Mouse (Mus musculus) layer of hippocampus, postnatal 10 days (tissue): ENCODE measurements around the gene Acvr1. TPM values are rescaled to one million over a fixed set of nuclear protein-coding genes. Genes with fewer than 3 reads are reported as not detected.
A peak's percentile ranks its signal among the peaks of the same experiment; 100 is the strongest.

Experiments
- DNase-seq, 2 experiments: peaks; one replicate each; pipeline ENCODE4 v3.0.0; 2021; ENCODE audit warnings: low spot score in 2 of 2
- total RNA-seq, 2 experiments: library from RNA; stranded (reverse); gene quantifications; 2 replicates each; pipeline ENCODE4 v1.2.3; 2021

Gene Acvr1
- total RNA-seq, 2 experiments from 2014 or later = 50.1 to 52.9 TPM

DNA sequence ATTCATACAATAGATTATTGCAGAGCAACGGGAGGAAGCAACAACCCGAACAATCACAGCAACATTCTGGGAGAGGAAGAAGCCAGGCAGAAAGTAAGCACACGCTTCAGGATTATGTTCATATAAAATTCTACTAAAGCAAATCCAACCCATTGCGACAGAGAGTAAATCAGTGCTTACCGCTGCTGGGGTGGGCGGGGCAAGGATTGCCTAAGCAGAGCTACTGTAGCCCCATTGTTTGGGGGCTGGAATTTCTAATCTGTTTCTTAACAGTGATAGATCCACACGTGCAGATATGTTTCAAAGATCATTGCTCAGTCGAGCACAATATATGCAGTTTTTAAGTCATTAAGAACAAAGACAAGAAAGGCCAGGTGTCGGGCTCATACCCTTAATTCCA, 149.3 kb downstream of the Acvr1 start:
- DNase-seq = no peak

DNA sequence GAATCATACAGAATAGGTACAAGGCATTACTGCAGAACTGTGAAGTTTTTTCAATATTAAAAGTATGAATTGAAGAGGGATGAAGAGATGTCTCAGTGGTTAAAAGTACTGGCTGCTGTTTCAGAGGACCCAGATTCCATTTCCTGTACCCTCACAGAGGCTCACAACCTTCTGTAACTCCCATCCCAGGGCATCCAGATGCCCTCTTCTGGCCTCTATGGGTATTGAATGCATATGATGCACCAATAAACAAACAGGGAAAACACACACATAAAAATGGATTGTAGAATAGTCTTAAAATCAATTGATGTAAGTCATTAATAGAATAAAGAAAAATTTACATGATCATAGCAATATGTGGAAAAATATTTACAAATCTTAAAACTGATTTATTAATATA, 151.9 kb downstream of the Acvr1 start:
- DNase-seq = no peak

DNA sequence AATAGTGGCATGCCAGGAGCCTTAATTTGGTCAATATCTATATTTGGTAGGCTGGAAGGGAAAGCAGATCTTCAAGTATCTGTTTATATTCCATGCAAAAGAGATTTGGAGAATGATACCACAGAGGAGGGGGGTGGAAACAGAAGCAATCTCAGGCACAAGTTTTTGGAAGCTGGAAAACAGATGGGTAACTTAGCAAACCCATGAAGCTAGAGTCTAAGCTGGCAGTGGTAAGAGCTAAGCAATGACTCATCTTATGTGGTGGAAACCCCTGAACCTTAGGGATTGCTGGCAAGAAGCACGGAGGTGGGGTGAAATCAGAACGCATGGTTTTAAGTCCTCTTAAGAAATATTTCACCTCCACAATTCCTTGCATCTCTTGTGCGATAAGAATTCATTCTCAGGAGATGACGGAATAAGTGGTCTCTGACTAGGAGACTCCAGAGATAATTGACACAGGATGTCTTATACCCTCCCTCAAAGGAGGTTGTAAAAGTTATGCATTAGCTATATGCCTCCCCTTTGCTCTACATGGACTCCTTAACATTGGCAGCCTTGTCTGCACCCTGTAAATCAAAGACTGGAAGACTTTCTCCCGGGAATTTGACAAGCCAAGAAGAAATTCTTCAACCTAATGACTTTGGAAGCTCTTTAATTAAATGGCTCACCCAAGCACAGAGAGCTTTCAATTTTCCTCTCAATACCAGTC, 157.9 kb downstream of the Acvr1 start:
- no peak for DNase-seq

DNA sequence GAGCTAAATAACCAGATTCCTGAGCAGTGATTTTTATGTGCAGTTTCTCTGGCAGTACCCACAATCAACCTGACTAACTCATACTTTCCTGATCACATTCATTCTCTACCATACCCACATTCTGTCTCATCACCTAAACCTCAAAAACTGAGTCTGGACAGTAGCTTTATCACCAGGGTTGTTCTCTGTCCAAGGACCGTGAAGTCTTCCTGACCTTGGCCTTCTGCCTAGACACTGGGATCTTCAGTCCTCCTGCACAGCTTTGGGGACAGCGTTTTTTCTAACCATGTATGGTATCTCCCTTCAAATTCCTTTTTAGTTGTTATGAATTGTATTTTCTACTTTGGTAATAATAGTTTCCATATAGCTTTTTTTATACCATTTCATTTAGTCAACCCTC, 163.5 kb downstream of the Acvr1 start:
- DNase-seq = no peak

DNA sequence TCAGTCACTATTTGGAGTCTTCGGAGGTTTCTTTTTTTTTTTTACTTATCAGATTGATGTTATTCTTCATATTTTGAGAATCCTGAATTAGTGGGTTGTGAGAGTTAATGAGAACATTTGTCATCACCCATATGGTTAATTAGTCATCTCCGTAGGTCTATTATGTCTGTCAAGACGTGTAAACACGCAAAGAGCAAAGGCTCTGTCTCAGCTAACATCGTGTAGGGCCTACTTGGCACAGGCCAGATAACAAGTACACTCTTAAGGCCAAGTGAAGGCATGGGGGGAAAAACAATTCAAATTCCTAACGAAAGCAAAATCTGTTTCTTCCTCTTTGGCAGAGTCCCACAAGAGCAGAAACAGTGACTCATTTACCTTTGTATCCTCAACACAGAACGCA, 178.4 kb downstream of the Acvr1 start:
- no peak for DNase-seq

DNA sequence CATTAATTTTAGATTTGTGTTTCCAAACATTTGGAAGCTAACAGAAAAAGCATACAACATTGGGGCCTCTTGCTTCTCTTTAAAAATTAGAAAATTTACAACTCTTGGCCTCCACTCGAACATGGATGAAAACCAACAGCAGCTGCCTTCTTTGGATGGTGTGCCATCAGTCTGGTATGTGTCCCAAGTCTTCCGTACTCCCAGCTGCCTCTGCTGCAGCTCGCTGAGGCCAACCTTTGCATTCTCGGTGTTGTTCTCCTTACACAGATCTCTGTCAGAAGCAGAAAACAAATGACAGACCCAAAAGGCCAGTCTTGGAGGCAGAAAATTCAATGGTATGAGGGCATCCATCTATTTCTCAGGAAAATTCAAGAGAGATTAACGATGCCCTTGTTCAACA, 186.9 kb downstream of the Acvr1 start:
- no peak for DNase-seq

DNA sequence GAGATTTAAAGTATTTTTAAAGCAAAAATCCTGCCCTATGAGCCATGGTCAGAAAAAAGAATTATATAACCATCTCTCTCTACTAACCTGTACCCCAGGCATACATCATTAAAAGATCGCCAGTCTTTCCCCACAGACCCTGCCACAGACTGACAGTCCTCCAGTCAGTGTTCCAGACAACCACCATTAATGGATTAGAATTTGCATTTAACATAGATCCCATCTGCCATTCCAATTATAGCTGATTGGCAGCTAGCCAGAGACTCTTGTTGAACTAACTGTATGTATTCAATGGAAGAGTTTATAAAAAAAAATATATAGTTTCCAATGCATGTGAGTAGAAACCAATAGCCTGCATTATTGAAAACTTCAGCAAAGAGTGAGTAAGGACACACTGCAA, 187.5 kb downstream of the Acvr1 start:
- DNase-seq = no peak

DNA sequence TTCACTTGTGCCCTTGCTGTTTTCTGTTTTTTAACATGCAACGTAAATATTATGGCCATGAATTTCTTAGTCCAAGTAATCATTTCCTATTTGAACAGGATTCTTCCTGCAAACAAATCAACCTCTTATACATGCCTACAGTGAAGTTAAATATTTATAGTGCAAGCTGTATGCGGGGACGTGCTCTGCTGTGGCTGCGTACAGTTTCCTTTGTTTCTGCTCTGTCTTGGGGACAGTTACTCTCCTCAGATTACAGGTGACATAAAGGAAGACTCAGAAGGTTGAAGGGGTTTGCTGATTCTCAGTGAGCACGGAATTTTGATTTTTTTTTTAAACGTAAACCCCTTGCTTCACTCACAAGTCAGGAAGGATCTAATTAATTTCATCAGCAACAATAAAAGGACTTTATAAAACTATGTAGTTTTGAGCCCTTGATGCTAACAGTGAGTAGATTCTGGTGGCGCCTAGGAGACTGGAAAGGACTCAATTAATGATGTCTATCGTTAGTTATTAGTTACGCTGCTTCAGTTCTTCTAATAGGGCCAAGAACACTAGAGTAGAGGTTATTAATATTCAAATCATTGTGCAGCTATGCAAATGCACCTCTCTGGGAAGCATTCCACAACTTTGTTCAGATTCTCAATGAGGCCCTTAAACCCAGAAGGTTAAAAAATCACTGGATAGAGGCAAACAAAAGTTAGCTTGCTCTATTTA, 189.4 kb downstream of the Acvr1 start:
- no peak for DNase-seq

DNA sequence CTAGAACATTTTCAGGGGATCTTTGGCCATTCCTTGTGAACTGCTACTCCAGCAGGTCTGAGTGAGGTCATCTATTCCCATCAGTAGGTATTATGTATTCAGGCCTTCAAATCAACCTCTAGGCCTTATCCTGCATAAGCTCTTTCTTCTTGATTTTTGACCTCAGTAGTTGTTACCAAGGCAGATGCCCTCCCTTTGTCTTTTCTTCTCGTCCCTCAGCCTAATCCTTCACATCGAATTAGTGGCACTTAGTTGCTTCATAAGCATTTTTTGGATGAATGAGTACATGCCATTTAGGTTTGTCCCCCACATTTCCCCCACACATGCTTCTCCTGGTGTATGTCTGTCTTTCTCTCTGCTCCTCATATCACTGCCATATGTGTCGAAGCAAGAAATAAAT, 200.8 kb downstream of the Acvr1 start:
- DNase-seq = no peak

DNA sequence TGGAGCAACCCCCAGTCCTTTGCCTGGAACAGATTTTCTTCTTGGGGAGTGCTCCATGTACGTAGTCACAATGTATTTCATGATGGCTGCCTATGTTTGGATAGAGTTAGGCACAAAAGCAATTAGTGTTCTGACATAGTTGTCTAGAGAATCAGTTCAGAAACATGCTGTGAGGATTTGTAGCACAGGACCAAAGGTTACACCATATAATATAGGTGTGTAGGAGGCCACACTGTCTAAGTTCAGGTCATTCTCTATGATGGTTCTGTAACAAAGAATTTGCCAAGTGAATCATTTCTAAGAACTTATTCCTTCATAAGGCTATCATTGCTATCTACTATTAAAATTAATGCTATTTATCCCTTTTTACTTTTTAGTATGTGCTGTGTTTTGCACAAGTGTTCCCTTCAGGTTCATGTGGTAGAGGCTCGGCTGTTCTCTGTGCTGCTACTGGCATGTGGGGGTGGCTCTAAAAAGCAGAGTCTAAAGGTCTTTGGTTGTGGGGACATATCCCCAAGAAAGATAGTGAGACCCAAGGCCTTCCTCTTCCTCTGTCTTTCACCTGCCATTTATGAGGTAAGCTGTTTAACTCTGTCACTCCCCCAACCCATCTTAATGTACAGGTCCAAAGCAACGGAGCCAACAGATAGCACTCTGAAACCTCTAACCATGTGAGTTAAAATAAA, 205.5 kb downstream of the Acvr1 start:
- DNase-seq = no peak

DNA sequence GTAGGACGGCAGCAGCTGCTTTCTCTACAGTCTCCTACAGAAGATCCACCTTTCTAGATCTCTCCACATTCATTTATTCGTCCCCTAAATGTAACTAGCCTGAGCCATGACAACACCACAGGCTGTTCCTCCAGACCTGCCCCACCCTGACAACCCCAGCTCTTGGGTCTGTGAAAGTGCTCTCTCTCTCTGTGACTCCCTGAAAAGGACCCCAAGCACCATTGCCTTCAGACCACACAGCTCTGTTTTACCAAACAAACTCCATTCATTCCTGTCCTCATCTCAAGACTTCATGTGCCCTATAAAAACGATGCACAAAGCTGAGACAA, 208.9 kb downstream of the Acvr1 start:
- DNase-seq = no peak

DNA sequence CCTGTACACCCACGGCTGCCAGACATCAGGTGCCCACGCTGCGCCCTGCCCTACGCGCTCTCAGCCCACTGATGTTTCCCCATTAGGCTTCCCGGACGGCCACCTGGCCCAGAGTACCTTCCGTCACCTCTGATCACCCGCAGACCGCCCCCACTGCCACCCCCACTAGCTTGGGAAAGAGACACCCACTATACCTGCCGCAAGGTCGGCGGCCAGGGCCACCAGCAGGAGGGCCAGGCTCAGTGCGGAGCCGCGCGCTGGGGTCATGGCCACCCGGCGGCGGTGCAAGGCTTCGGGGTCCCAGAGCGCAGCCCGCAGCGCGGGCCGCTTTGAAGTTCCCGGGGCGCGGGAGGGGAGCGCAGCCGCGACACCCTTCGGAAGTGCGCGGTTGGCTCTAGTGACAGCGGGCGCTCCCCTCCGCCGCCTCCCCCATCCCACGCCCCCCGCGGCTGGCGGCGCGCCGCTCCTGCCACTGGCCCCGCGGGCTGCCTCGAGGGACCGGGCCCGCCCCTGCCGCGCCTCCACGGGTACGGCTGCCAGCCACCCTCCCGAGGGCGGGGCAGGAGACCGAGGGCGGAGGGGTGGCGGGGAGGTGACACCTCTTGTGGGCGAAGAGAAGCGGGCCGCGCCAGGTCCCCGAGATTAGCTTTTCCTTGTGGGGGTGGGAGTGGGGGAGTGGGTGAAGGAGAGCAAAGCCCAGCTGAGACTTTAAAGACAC, 209.4 kb downstream of the Acvr1 start, which contains the start of gene Acvr1c:
Acvr1c (minus strand) TSS at position 482 of the 718 bp plus-strand sequence.
- peak; percentile 23 to 49 for DNase-seq

DNA sequence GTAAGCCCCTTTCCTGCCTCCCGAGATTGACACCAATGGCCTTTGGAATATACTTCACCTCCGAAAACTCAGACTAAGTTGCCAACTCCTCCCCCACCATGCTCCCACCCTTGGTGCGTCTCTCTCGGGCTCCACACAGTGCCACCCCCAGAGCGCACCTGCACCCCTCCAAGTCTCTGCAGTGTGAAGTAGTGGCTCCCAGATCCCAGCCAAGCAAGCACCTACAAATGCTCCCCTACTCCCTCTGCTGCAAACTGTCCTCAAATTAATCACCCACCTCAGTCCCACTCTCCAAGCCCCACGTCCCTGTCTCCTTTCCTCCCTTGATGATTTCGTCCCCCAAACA, 209.9 kb downstream of the Acvr1 start:
- DNase-seq = peak in 1 of 2 experiments; percentile 21

DNA sequence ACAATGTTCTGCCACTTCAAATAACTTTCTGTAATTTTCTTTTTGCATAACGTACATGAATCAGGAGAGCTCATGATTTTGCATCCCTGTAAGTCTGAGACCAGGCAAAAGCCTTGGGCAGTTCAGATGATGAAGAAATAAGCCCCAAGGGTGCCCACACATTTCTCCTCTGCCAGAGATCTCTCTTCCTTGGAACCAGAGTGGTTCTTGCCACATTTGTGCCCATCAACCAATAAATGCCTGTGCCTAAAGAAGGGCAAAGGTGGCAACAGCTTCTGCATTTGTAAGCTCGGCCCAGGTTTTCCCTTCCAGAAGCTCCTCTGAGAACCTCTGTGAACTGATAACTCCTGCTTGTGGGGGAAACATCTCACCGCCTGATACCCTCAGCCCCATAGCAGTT, 212.6 kb downstream of the Acvr1 start:
- no peak for DNase-seq

DNA sequence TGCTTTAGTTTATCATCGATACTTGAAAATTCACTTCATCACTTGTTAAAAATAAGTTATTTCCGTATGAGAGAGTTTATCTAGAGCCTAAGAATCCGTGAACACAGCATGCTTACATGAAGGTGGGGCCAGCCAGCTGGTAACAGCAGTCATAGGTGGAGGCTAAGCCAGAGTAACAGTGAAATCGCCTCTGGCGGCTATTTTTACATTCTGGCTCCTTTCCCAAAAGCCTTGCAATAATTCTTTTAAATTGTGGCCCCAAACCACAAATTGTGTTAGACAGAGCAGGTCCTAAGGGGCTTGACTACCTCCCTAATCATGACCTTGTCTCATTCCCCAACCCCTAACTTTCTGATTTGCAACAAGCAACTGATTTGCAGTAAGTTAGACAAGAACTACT, 214.1 kb downstream of the Acvr1 start:
- DNase-seq = no peak

DNA sequence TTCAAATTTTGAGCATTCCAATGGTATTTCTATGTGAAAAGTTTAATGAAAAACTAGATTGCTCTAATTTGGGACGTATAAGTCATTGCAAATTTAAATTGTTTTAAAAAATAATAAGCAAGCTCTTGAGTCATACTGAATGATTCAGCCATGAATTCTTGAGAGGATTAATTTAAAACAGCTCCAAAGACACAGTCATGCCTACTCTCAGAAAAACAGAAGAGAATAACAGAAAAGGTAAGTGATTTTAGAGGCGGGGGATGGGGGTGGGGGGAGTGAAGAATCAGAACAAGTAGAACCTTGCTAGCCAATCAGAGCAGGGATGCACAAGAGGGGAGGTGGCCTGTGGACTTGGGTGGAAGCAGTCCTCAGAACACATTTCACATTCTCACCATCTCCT, 216.3 kb downstream of the Acvr1 start:
- DNase-seq = no peak

Other genes starting within 250 kb of the Acvr1 start
- gene Acvr1c, start 209.3 kb downstream of the Acvr1 start, total RNA-seq = 1 to 10 TPM; 4.5 to 5.4 TPM
- gene Gm17409, start 97.0 kb downstream of the Acvr1 start, total RNA-seq = not detected
- gene Upp2, start 141 bp upstream of the Acvr1 start, total RNA-seq = 10 to 100 TPM; 15.0 to 18.2 TPM